Mouse (Mus musculus): ENCODE measurements around the gene Slc10a1. TPM values are rescaled to one million over a fixed set of nuclear protein-coding genes. Genes with fewer than 3 reads are reported as not detected.

Gene Slc10a1
- total and polyA plus RNA-seq, 3 experiments, result 0.13 to 0.20 TPM; not detected in 1

DNA sequence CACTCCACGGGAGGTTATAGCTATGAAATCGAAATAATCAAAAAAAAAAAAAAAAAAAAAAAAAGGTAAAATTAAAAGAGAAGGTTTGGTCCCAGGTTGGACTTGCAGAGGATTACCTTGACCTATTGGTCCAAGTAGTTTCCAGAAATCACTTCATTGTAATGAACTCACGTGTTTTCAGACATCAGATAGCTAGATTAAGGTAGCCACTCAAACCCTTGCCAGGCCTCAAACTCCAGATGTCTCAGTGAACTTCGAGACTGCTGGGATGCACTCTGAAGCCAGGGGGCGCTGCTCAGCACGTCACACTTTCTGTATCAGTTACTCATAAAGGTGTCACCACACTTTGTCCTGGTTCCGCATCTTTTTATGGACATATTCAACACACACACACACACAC, 50.7 kb downstream of the Slc10a1 start:
- Histone ChIP-seq H3K27ac (ENCODE audit: insufficient read depth, low read depth) (no peak overlapping the region), H3K4me1 (ENCODE audit: control insufficient read depth in 1 of 2, insufficient read depth in 2 of 2) (peaks cover 0 to 1% of the 10 kb centered on the region in 2 experiments; a peak in 1 of 4 replicates), H3K36me3 (replicated peaks in 1 of 2; ENCODE audit: control insufficient read depth in 1 of 2, insufficient read depth in 1 of 2, low read length in 1 of 2) (no peaks in the 10 kb centered on the region), H3K27me3 (replicated peaks) (peaks cover 1% of the 10 kb centered on the region), H3K4me3 (replicated peaks in 1 of 3; ENCODE audit: low read depth in 2 of 3, low read length in 2 of 3, poor library complexity in 1 of 3) (no peak overlapping the region), H3K9me3 (replicated peaks; ENCODE audit: low read length) (no peaks in the 10 kb centered on the region), H3K79me2 (replicated peaks; ENCODE audit: control insufficient read depth, extremely low read depth, insufficient read depth, poor library complexity, severe bottlenecking) (no peaks in the 10 kb centered on the region), H3K4me2 (ENCODE audit: insufficient read depth, low read depth, poor library complexity, severe bottlenecking) (no peak overlapping the region), H3K9ac (ENCODE audit: insufficient read depth, low read depth) (no peak overlapping the region)
- dilution Hi-C loops (cut with MboI; ENCODE audit: extremely low pct_ligation_motif_present, extremely low pct_unique_long_range_greater_than_20kb, low sequenced_read_pairs) (no loop called here), in situ Hi-C loops (cut with MboI; ENCODE audit: low pct_ligation_motif_present, low pct_unique_long_range_greater_than_20kb, low sequenced_read_pairs) (no loop called here)
- DNase-seq (ENCODE audit: extremely low read depth), result peak; percentile 53
- TF ChIP-seq ZMIZ1 (IDR thresholded peaks at IDR 0.05; ENCODE audit: low read depth, low read length), result no peak
- TF ChIP-seq SMC3 (IDR thresholded peaks at IDR 0.05; ENCODE audit: low read depth, low read length), result peak; percentile 42
- TF ChIP-seq ZNF384 (IDR thresholded peaks at IDR 0.05; ENCODE audit: low read depth, low read length), result peak; percentile 58
- TF ChIP-seq RAD21 (IDR thresholded peaks at IDR 0.05; ENCODE audit: low read depth, low read length), result peak; percentile 27
- peak; percentile 15; the same call in 1 of the 2 replicates for TF ChIP-seq BHLHE40 (IDR thresholded peaks at IDR 0.05; ENCODE audit: low read depth, low read length)
- TF ChIP-seq HCFC1 (IDR thresholded peaks at IDR 0.05; ENCODE audit: low read depth, low read length), result no peak
- TF ChIP-seq CTCF (conservative IDR thresholded peaks at IDR 0.05 in 1 of 2, IDR thresholded peaks at IDR 0.05 in 1 of 2; ENCODE audit: low read depth in 2 of 2, low read length in 2 of 2), result peak; percentile 49 to 75
- TF ChIP-seq IRF4 (IDR thresholded peaks at IDR 0.05; ENCODE audit: low read depth, low read length), result peak; percentile 12; the same call in 1 of the 2 replicates

- Histone ChIP-seq H3K9ac (ENCODE audit: insufficient read depth, low read depth) (no peak overlapping the region), H3K4me1 (ENCODE audit: control insufficient read depth in 1 of 2, insufficient read depth in 2 of 2) (no peaks in the 10 kb centered on the region), H3K4me2 (ENCODE audit: insufficient read depth, low read depth, poor library complexity, severe bottlenecking) (no peak overlapping the region), H3K79me2 (replicated peaks; ENCODE audit: control insufficient read depth, extremely low read depth, insufficient read depth, poor library complexity, severe bottlenecking) (no peaks in the 10 kb centered on the region), H3K27ac (ENCODE audit: insufficient read depth, low read depth) (no peak overlapping the region), H3K27me3 (replicated peaks) (peaks cover 2% of the 10 kb centered on the region), H3K36me3 (replicated peaks in 1 of 2; ENCODE audit: control insufficient read depth in 1 of 2, insufficient read depth in 1 of 2, low read length in 1 of 2) (no peaks in the 10 kb centered on the region), H3K9me3 (replicated peaks; ENCODE audit: low read length) (peaks cover 2% of the 10 kb centered on the region), H3K4me3 (replicated peaks in 1 of 3; ENCODE audit: low read depth in 2 of 3, low read length in 2 of 3, poor library complexity in 1 of 3) (no peak overlapping the region)
- dilution Hi-C loops (cut with MboI; ENCODE audit: extremely low pct_ligation_motif_present, extremely low pct_unique_long_range_greater_than_20kb, low sequenced_read_pairs), result no loop called here
- DNase-seq (ENCODE audit: extremely low read depth), result no peak
- TF ChIP-seq CHD2 (IDR thresholded peaks at IDR 0.05; ENCODE audit: low read length) (no peak), TCF12 (IDR thresholded peaks at IDR 0.05; ENCODE audit: low read depth, low read length) (no peak), SIN3A (IDR thresholded peaks at IDR 0.05; ENCODE audit: low read length) (no peak), PAX5 (IDR thresholded peaks at IDR 0.05; ENCODE audit: low read length) (no peak), JUN (IDR thresholded peaks at IDR 0.05; ENCODE audit: insufficient read depth, low read depth, low read length) (no peak), UBTF (IDR thresholded peaks at IDR 0.05; ENCODE audit: low read depth, low read length) (no peak), EP300 (IDR thresholded peaks at IDR 0.05; ENCODE audit: low read length) (no peak), HCFC1 (IDR thresholded peaks at IDR 0.05; ENCODE audit: low read depth, low read length) (no peak), USF1 (IDR thresholded peaks at IDR 0.05; ENCODE audit: low read depth, low read length) (no peak), MAZ (IDR thresholded peaks at IDR 0.05; ENCODE audit: low read depth, low read length) (no peak), RCOR1 (conservative IDR thresholded peaks at IDR 0.05; ENCODE audit: low read depth, low read length) (no peak), KAT2A (IDR thresholded peaks at IDR 0.05; ENCODE audit: insufficient replicate concordance, low read length) (no peak), NRF1 (IDR thresholded peaks at IDR 0.05; ENCODE audit: low read depth, low read length) (no peak), RAD21 (IDR thresholded peaks at IDR 0.05; ENCODE audit: low read depth, low read length) (no peak), TBP (conservative IDR thresholded peaks at IDR 0.05; ENCODE audit: low read depth, low read length) (no peak), POLR2AphosphoS2 (IDR thresholded peaks at IDR 0.05; ENCODE audit: low read depth, low read length) (no peak), SMC3 (IDR thresholded peaks at IDR 0.05; ENCODE audit: low read depth, low read length) (no peak), USF2 (conservative IDR thresholded peaks at IDR 0.05; ENCODE audit: low read depth, low read length) (no peak), CTCF (conservative IDR thresholded peaks at IDR 0.05 in 1 of 2, IDR thresholded peaks at IDR 0.05 in 1 of 2; ENCODE audit: low read depth in 2 of 2, low read length in 2 of 2) (no peak)
- in situ Hi-C loops (cut with MboI; ENCODE audit: low pct_ligation_motif_present, low pct_unique_long_range_greater_than_20kb, low sequenced_read_pairs), result no loop called here
Measured at GRCm38 (mm10) chr12:80909631-80910030, 58.9 kb downstream of the Slc10a1 start.
